Mouse (Mus musculus) bone marrow, adult 2 months (tissue): ENCODE data around the gene C5ar1. TPM values are rescaled to one million over a fixed set of nuclear protein-coding genes. Genes with fewer than 3 reads are reported as not detected.

Experiments used
- H3K27ac ChIP-seq: fragments of 200-500 bp; 2 replicates; pipeline ENCODE4 v1.5.1; 2012; ENCODE audit warnings: low read depth, mild to moderate bottlenecking, control low read depth, inconsistent platforms, low read length; ENCODE audit not compliant: control insufficient read depth, poor library complexity, insufficient read depth
- H3K4me1 ChIP-seq: fragments of 200-500 bp; 2 replicates; pipeline ENCODE4 v1.6.1; 2011; ENCODE audit warnings: low read length; ENCODE audit not compliant: control insufficient read depth, insufficient read depth
- H3K4me3 ChIP-seq: fragments of 200-500 bp; replicated peaks from 2 replicates; pipeline ENCODE3; 2011; ENCODE audit warnings: mild to moderate bottlenecking, low read depth, low read length, control low read depth; ENCODE audit not compliant: control insufficient read depth
- CTCF ChIP-seq: fragments of 200-500 bp; IDR thresholded peaks from 2 replicates; pipeline ENCODE4 v1.5.1; 2011; ENCODE audit warnings: low read length, control low read depth; ENCODE audit not compliant: control insufficient read depth, insufficient read depth
- POLR2A ChIP-seq: fragments of 200-500 bp; IDR thresholded peaks from 2 replicates; pipeline ENCODE4 v1.6.1; 2011; ENCODE audit warnings: low read depth, mild to moderate bottlenecking, control low read depth, low read length, borderline replicate concordance; ENCODE audit not compliant: control insufficient read depth
- WGBS: fragments of 180-500 bp; shearing (Covaris S2); methylation state at CpG from one replicate; pipeline ENCODE4 v1.1.7; 2018; 5-methylcytosine and 5-hydroxymethylcytosine counted together
- polyA plus RNA-seq: library from polyadenylated mRNA; stranded (reverse); fragments of >200 nt; gene quantifications from 2 replicates; pipeline ENCODE4 v1.2.4, GENCODE M21; 2011; ENCODE audit warnings: low replicate concordance; ENCODE audit not compliant: missing spikeins, insufficient read depth, insufficient read length

Gene C5ar1
- polyA plus RNA-seq, 1 experiment: 17.2 TPM

- no peak overlapping the region for H3K4me3 ChIP-seq
Measured at GRCm38 (mm10) chr7:16284904-16285303, 25.6 kb upstream of the C5ar1 start.

GRCm38 (mm10) chr7:16284001-16284400, 24.7 kb upstream of the C5ar1 start:
- no peaks in the 10 kb centered on the region for H3K4me1 ChIP-seq
- no peak for TF ChIP-seq CTCF
- TF ChIP-seq POLR2A: no peak
- H3K4me3 ChIP-seq: no peak overlapping the region
- WGBS: 91% methylated on average over 8 of the region's 8 CpGs
- H3K27ac ChIP-seq: no peak overlapping the region

More at GRCm38 (mm10) chr7:16284904-16285303, 25.6 kb upstream of the C5ar1 start:
- Histone ChIP-seq H3K27ac (peak overlapping the region; percentile 52; the same call in 1 of the 2 replicates), H3K4me1 (no peaks in the 10 kb centered on the region)
- 70% methylated on average over 9 of the region's 9 CpGs for WGBS
- no peak for TF ChIP-seq POLR2A
- no peak for TF ChIP-seq CTCF

- WGBS: 93% methylated on average over 13 of the region's 13 CpGs
- no peak overlapping the region for H3K4me3 ChIP-seq
- no peaks in the 10 kb centered on the region for H3K4me1 ChIP-seq
- TF ChIP-seq POLR2A (no peak), CTCF (no peak)
- no peak overlapping the region for H3K27ac ChIP-seq
Measured at GRCm38 (mm10) chr7:16282334-16282733, 23.0 kb upstream of the C5ar1 start.

- WGBS: 79% methylated on average over 11 of the region's 11 CpGs
- Histone ChIP-seq H3K27ac (no peak overlapping the region), H3K4me3 (no peak overlapping the region), H3K4me1 (no peaks in the 10 kb centered on the region)
- TF ChIP-seq POLR2A (no peak), CTCF (no peak)
Measured at GRCm38 (mm10) chr7:16280721-16281120, 21.4 kb upstream of the C5ar1 start.

GRCm38 (mm10) chr7:16274922-16275890, 15.9 kb upstream of the C5ar1 start:
- Histone ChIP-seq H3K27ac (peak overlapping the region; percentile 55), H3K4me1 (peaks cover 2% of the 10 kb centered on the region; the same call in 1 of the 2 replicates), H3K4me3 (peak overlapping the region; percentile 30)
- WGBS: 43% methylated on average over 10 of the region's 10 CpGs
- TF ChIP-seq CTCF: no peak
- TF ChIP-seq POLR2A: no peak

GRCm38 (mm10) chr7:16273766-16274140, 14.4 kb upstream of the C5ar1 start:
- TF ChIP-seq CTCF: peak; percentile 5; the same call in 1 of the 2 replicates
- TF ChIP-seq POLR2A: peak; percentile 89
- H3K27ac ChIP-seq: peak overlapping the region; percentile 85
- H3K4me3 ChIP-seq: peak overlapping the region; percentile 85
- peaks cover 2% of the 10 kb centered on the region; the same call in 1 of the 2 replicates for H3K4me1 ChIP-seq
- WGBS: under 1% methylated on average over 18 of the region's 18 CpGs

- peaks cover 2% of the 10 kb centered on the region; the same call in 1 of the 2 replicates for H3K4me1 ChIP-seq
- peak within 1 kb of the TSS; percentile 85 for H3K27ac ChIP-seq
- H3K4me3 ChIP-seq: peak within 1 kb of the TSS; percentile 85
- under 1% methylated on average over 48 of the region's 49 CpGs for WGBS
- TF ChIP-seq CTCF: no peak
- TF ChIP-seq POLR2A: peak; percentile 31; the same call in 1 of the 2 replicates
Measured at GRCm38 (mm10) chr7:16273081-16273765, 13.9 kb upstream of the C5ar1 start, which contains the start of gene Inafm1. Gene Inafm1, minus strand, starts transcription at chr7:16273617.

- TF ChIP-seq CTCF: no peak
- peak; percentile 32; the same call in 1 of the 2 replicates for TF ChIP-seq POLR2A
- peak overlapping the region; percentile 85 for H3K4me3 ChIP-seq
- H3K27ac ChIP-seq: peak overlapping the region; percentile 85
- WGBS: under 1% methylated on average over 46 of the region's 46 CpGs
- H3K4me1 ChIP-seq: peaks cover 2% of the 10 kb centered on the region; the same call in 1 of the 2 replicates
Measured at GRCm38 (mm10) chr7:16272681-16273080, 13.3 kb upstream of the C5ar1 start.
